Mouse (Mus musculus) limb, embryonic 12.5 days (tissue): Measurements from ENCODE around the gene Rnf38. TPM values are rescaled to one million over a fixed set of nuclear protein-coding genes. Genes with fewer than 3 reads are reported as not detected.

Experiments
- ATAC-seq: fragments of 200-750 bp; cut with Nextera tagmentation; 2 replicates; pipeline ENCODE4 v1.8.0; 2017; ENCODE audit warnings: low read depth, moderate TSS enrichment; ENCODE audit not compliant: insufficient number of reproducible peaks, insufficient read depth, low FRiP score, low TSS enrichment
- H3K27ac ChIP-seq: fragments of 300-500 bp; sonication (generic); 2 replicates; pipeline ENCODE4 v1.5.1; 2016; ENCODE audit warnings: mild to moderate bottlenecking, moderate library complexity
- H3K27me3 ChIP-seq: fragments of 300-500 bp; sonication (generic); 2 replicates; pipeline ENCODE4 v1.6.1; 2016; ENCODE audit warnings: mild to moderate bottlenecking, moderate library complexity
- H3K36me3 ChIP-seq: fragments of 300-500 bp; sonication (generic); 2 replicates; pipeline ENCODE4 v1.6.1; 2016; ENCODE audit warnings: mild to moderate bottlenecking, moderate library complexity
- H3K4me1 ChIP-seq: fragments of 300-500 bp; sonication (generic); replicated peaks from 2 replicates; pipeline ENCODE4 v1.6.1; 2016
- H3K4me2 ChIP-seq: fragments of 300-500 bp; sonication (generic); 2 replicates; pipeline ENCODE4 v1.6.1; 2016; ENCODE audit warnings: mild to moderate bottlenecking, moderate library complexity
- H3K4me3 ChIP-seq: fragments of 300-500 bp; sonication (generic); replicated peaks from 2 replicates; pipeline ENCODE4 v1.5.1; 2016; ENCODE audit warnings: mild to moderate bottlenecking
- H3K9ac ChIP-seq: fragments of 300-500 bp; sonication (generic); replicated peaks from 2 replicates; pipeline ENCODE4 v1.6.1; 2016; ENCODE audit warnings: mild to moderate bottlenecking, moderate library complexity
- H3K9me3 ChIP-seq: fragments of 300-500 bp; sonication (generic); 2 replicates; pipeline ENCODE4 v1.6.1; 2016; ENCODE audit warnings: mild to moderate bottlenecking, moderate library complexity
- WGBS: fragments of 180-500 bp; shearing (Covaris S2); methylation state at CpG from one replicate; pipeline ENCODE4 v1.1.7; 2016; 5-methylcytosine and 5-hydroxymethylcytosine counted together
- polyA plus RNA-seq: library from polyadenylated mRNA; unstranded; fragments of >200 nt; fragmentation: Nextera tagmentation; extraction: Ambion mirVana; gene quantifications from 2 replicates; pipeline ENCODE4 v1.2.1, GENCODE M21; 2016

Gene Rnf38
- polyA plus RNA-seq, 1 experiment from 2014 or later: 29.4 TPM

- no peak overlapping the region for H3K27ac ChIP-seq
- WGBS: 69% methylated on average over 4 of the region's 4 CpGs
- 0 out of 2 replicates have a peak, but pooled peaks cover 3% of the 10 kb centered on the region for H3K36me3 ChIP-seq
- ATAC-seq: no peak
- no peak overlapping the region for H3K4me2 ChIP-seq
- no peak overlapping the region for H3K4me3 ChIP-seq
- peaks cover 29% of the 10 kb centered on the region for H3K4me1 ChIP-seq
- no peaks in the 10 kb centered on the region for H3K9me3 ChIP-seq
- H3K27me3 ChIP-seq: no peaks in the 10 kb centered on the region
- H3K9ac ChIP-seq: no peak overlapping the region
Measured at GRCm38 (mm10) chr4:44223444-44223843, 10.1 kb downstream of the Rnf38 start.

GRCm38 (mm10) chr4:44216797-44217442, 16.7 kb downstream of the Rnf38 start:
- Histone ChIP-seq H3K36me3 (0 out of 2 replicates have a peak, but pooled peaks cover 5% of the 10 kb centered on the region), H3K4me3 (no peak overlapping the region), H3K9me3 (no peaks in the 10 kb centered on the region), H3K9ac (no peak overlapping the region), H3K27ac (no peak overlapping the region), H3K4me2 (no peak overlapping the region), H3K4me1 (no peaks in the 10 kb centered on the region), H3K27me3 (no peaks in the 10 kb centered on the region)
- ATAC-seq: no peak
- 60% methylated on average over 10 of the region's 10 CpGs for WGBS

- Histone ChIP-seq H3K4me2 (no peak overlapping the region), H3K4me3 (no peak overlapping the region), H3K36me3 (no peaks in the 10 kb centered on the region), H3K27ac (no peak overlapping the region), H3K9ac (no peak overlapping the region), H3K27me3 (no peaks in the 10 kb centered on the region), H3K4me1 (no peaks in the 10 kb centered on the region), H3K9me3 (no peaks in the 10 kb centered on the region)
- 74% methylated on average over 1 of the region's 1 CpGs for WGBS
- no peak for ATAC-seq
Measured at GRCm38 (mm10) chr4:44199968-44200367, 33.6 kb downstream of the Rnf38 start.

- no peak for ATAC-seq
- Histone ChIP-seq H3K4me1 (peaks cover 5% of the 10 kb centered on the region; the same call in 1 of the 2 replicates), H3K9ac (no peak overlapping the region), H3K27ac (no peak overlapping the region), H3K4me3 (no peak overlapping the region), H3K4me2 (no peak overlapping the region), H3K9me3 (no peaks in the 10 kb centered on the region), H3K36me3 (no peaks in the 10 kb centered on the region), H3K27me3 (no peaks in the 10 kb centered on the region)
- WGBS: 77% methylated on average over 10 of the region's 10 CpGs
Measured at GRCm38 (mm10) chr4:44187431-44187830, 46.2 kb downstream of the Rnf38 start.

GRCm38 (mm10) chr4:44183862-44184261, 49.7 kb downstream of the Rnf38 start:
- ATAC-seq: no peak
- 80% methylated on average over 1 of the region's 1 CpGs for WGBS
- H3K4me3 ChIP-seq: no peak overlapping the region
- no peaks in the 10 kb centered on the region for H3K36me3 ChIP-seq
- no peak overlapping the region for H3K27ac ChIP-seq
- H3K4me1 ChIP-seq: peaks cover 5% of the 10 kb centered on the region; the same call in 1 of the 2 replicates
- no peak overlapping the region for H3K4me2 ChIP-seq
- H3K27me3 ChIP-seq: no peaks in the 10 kb centered on the region
- no peaks in the 10 kb centered on the region for H3K9me3 ChIP-seq
- H3K9ac ChIP-seq: no peak overlapping the region

- H3K27ac ChIP-seq: no peak overlapping the region
- H3K27me3 ChIP-seq: no peaks in the 10 kb centered on the region
- H3K4me2 ChIP-seq: no peak overlapping the region
- no peak overlapping the region for H3K4me3 ChIP-seq
- 71% methylated on average over 5 of the region's 5 CpGs for WGBS
- no peak overlapping the region for H3K9ac ChIP-seq
- H3K4me1 ChIP-seq: peaks cover 5% of the 10 kb centered on the region; the same call in 1 of the 2 replicates
- no peaks in the 10 kb centered on the region for H3K36me3 ChIP-seq
- no peak for ATAC-seq
- no peaks in the 10 kb centered on the region for H3K9me3 ChIP-seq
Measured at GRCm38 (mm10) chr4:44179748-44180147, 53.8 kb downstream of the Rnf38 start.

GRCm38 (mm10) chr4:44173177-44173576, 60.4 kb downstream of the Rnf38 start:
- Histone ChIP-seq H3K27ac (no peak overlapping the region), H3K4me2 (no peak overlapping the region), H3K4me1 (peaks cover 6% of the 10 kb centered on the region), H3K36me3 (no peaks in the 10 kb centered on the region), H3K4me3 (no peak overlapping the region), H3K9ac (no peak overlapping the region), H3K9me3 (no peaks in the 10 kb centered on the region), H3K27me3 (no peaks in the 10 kb centered on the region)
- 0% methylated on average over 1 of the region's 1 CpGs for WGBS
- ATAC-seq: no peak

GRCm38 (mm10) chr4:44172676-44173075, 60.9 kb downstream of the Rnf38 start:
- H3K4me2 ChIP-seq: no peak overlapping the region
- H3K4me3 ChIP-seq: no peak overlapping the region
- H3K9me3 ChIP-seq: no peaks in the 10 kb centered on the region
- H3K36me3 ChIP-seq: no peaks in the 10 kb centered on the region
- WGBS: 59% methylated on average over 5 of the region's 5 CpGs
- no peak overlapping the region for H3K27ac ChIP-seq
- ATAC-seq: no peak
- H3K9ac ChIP-seq: no peak overlapping the region
- peaks cover 6% of the 10 kb centered on the region for H3K4me1 ChIP-seq
- H3K27me3 ChIP-seq: no peaks in the 10 kb centered on the region

GRCm38 (mm10) chr4:44169884-44170283, 63.7 kb downstream of the Rnf38 start:
- WGBS: 70% methylated on average over 3 of the region's 3 CpGs
- Histone ChIP-seq H3K27ac (no peak overlapping the region), H3K36me3 (no peaks in the 10 kb centered on the region), H3K4me1 (peaks cover 21% of the 10 kb centered on the region), H3K4me2 (no peak overlapping the region), H3K27me3 (no peaks in the 10 kb centered on the region), H3K4me3 (no peak overlapping the region), H3K9me3 (no peaks in the 10 kb centered on the region), H3K9ac (no peak overlapping the region)
- ATAC-seq: no peak

- Histone ChIP-seq H3K36me3 (no peaks in the 10 kb centered on the region), H3K4me1 (peaks cover 31% of the 10 kb centered on the region), H3K4me2 (peak overlapping the region; percentile 62), H3K27me3 (no peaks in the 10 kb centered on the region), H3K9me3 (no peaks in the 10 kb centered on the region), H3K9ac (0 out of 2 replicates have a peak overlapping the region, but pooled peaks have one; percentile 27), H3K27ac (peak overlapping the region; percentile 56; the same call in 1 of the 2 replicates), H3K4me3 (peak overlapping the region; percentile 42)
- ATAC-seq: no peak
- 6% methylated on average over 7 of the region's 7 CpGs for WGBS
Measured at GRCm38 (mm10) chr4:44168816-44169215, 64.8 kb downstream of the Rnf38 start.

GRCm38 (mm10) chr4:44168231-44168647, 65.3 kb downstream of the Rnf38 start:
- H3K9ac ChIP-seq: 0 out of 2 replicates have a peak overlapping the region, but pooled peaks have one; percentile 34
- peak; percentile 90 for ATAC-seq

More at GRCm38 (mm10) chr4:44168231-44168647, 65.3 kb downstream of the Rnf38 start:
- H3K4me1 ChIP-seq: peaks cover 36% of the 10 kb centered on the region
- H3K9me3 ChIP-seq: no peaks in the 10 kb centered on the region
- peak overlapping the region; percentile 42 for H3K4me3 ChIP-seq
- H3K4me2 ChIP-seq: peak overlapping the region; percentile 62
- peak overlapping the region; percentile 50; the same call in 1 of the 2 replicates for H3K27ac ChIP-seq
- H3K27me3 ChIP-seq: no peaks in the 10 kb centered on the region
- under 1% methylated on average over 27 of the region's 34 CpGs for WGBS
- H3K36me3 ChIP-seq: no peaks in the 10 kb centered on the region
